Mouse (Mus musculus) embryonic fibroblast, embryonic 13.5 days (primary cell): Measurements from ENCODE around the gene Atp5f1.

ENCODE experiments used
- CTCF ChIP-seq: IDR thresholded peaks from 2 replicates; pipeline ENCODE4 v1.5.1; 2011; ENCODE audit warnings: mild to moderate bottlenecking, control low read depth, low read length, moderate library complexity, borderline replicate concordance; ENCODE audit not compliant: insufficient read depth
- POLR2A ChIP-seq: IDR thresholded peaks from 2 replicates; pipeline ENCODE4 v1.6.1; 2011; ENCODE audit warnings: low read depth, mild to moderate bottlenecking, control low read depth, low read length, moderate library complexity

DNA sequence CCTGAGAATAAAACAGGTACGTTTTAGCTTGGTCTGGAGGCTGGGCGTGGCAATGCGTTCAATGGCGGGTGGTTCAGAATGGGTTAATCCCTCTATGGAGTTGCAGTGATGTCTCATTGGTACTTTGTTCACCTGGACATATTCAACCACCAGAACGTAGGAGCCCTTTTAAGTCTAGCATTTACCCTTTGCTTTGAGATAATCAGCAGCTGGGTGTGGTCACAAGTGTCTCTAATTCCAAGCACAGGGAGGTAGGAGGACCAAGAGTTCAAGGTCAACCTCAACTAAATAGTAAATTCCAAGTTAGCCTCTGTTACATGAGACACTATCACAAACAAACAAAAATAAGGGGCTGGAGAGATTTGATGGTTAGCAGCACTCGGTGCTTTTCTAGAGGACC is 31.1 kb downstream of the Atp5f1 start:
- TF ChIP-seq CTCF (no peak), POLR2A (no peak)
